Mouse (Mus musculus) myocyte (in vitro differentiated cells): ENCODE data around the gene Tsr3.

Source experiments
- E2F4 ChIP-seq: IDR thresholded peaks from one replicate; pipeline ENCODE4 v1.6.1; 2011; ENCODE audit warnings: mild to moderate bottlenecking, control low read depth, moderate library complexity; ENCODE audit not compliant: insufficient read depth
- MAX ChIP-seq: IDR thresholded peaks from one replicate; pipeline ENCODE4 v1.6.1; 2011; ENCODE audit warnings: low read depth, mild to moderate bottlenecking, control low read depth
- MYOD1 ChIP-seq, 3 experiments: IDR thresholded peaks; one replicate each; pipeline ENCODE4 v1.6.1; 2011; ENCODE audit warnings: control low read depth in 2 of 3, low read depth in 2 of 3, mild to moderate bottlenecking in 2 of 3, moderate library complexity in 1 of 3; ENCODE audit not compliant: insufficient read length in 2 of 3, control insufficient read depth in 1 of 3
- MYOG ChIP-seq, 3 experiments: IDR thresholded peaks; one replicate each; pipeline ENCODE4 v1.6.1; 2011; ENCODE audit warnings: control low read depth in 2 of 3, low read depth in 2 of 3, mild to moderate bottlenecking in 2 of 3; ENCODE audit not compliant: insufficient read length in 2 of 3, control insufficient read depth in 1 of 3, insufficient read depth in 1 of 3
- POLR2A ChIP-seq: IDR thresholded peaks from one replicate; pipeline ENCODE4 v1.6.1; 2011; ENCODE audit warnings: low read depth, mild to moderate bottlenecking, control low read depth, moderate library complexity; ENCODE audit not compliant: insufficient read length
- POLR2AphosphoS2 ChIP-seq: IDR thresholded peaks from one replicate; pipeline ENCODE4 v1.6.1; 2011; ENCODE audit warnings: low read depth, control low read depth; ENCODE audit not compliant: insufficient read length
- REST ChIP-seq: IDR thresholded peaks from one replicate; pipeline ENCODE4 v1.6.1; 2011; ENCODE audit warnings: mild to moderate bottlenecking, control low read depth, moderate library complexity; ENCODE audit not compliant: insufficient read depth, insufficient read length
- TCF12 ChIP-seq: IDR thresholded peaks from one replicate; pipeline ENCODE4 v1.6.1; 2011; ENCODE audit warnings: mild to moderate bottlenecking, control low read depth; ENCODE audit not compliant: poor library complexity, insufficient read depth, severe bottlenecking
- USF1 ChIP-seq: IDR thresholded peaks from one replicate; pipeline ENCODE4 v1.6.1; 2011; ENCODE audit warnings: low read depth, mild to moderate bottlenecking, control low read depth, moderate library complexity

GRCm38 (mm10) chr17:25282133-25282532 is 42.2 kb downstream of the Tsr3 start:
- TF ChIP-seq MYOD1 (IDR thresholded peaks at IDR 0.05; ENCODE audit: control insufficient read depth in 1 of 3, insufficient read length in 2 of 3, low read depth in 2 of 3) (no peak), POLR2AphosphoS2 (peak; percentile 32), REST (no peak), POLR2A (peak; percentile 40), TCF12 (no peak), MYOG (IDR thresholded peaks at IDR 0.05; ENCODE audit: control insufficient read depth in 1 of 3, insufficient read depth in 1 of 3, insufficient read length in 2 of 3, low read depth in 2 of 3) (no peak), USF1 (no peak), MAX (no peak), E2F4 (no peak)
